Mouse (Mus musculus): ENCODE measurements around the gene Pzp.

DNA sequence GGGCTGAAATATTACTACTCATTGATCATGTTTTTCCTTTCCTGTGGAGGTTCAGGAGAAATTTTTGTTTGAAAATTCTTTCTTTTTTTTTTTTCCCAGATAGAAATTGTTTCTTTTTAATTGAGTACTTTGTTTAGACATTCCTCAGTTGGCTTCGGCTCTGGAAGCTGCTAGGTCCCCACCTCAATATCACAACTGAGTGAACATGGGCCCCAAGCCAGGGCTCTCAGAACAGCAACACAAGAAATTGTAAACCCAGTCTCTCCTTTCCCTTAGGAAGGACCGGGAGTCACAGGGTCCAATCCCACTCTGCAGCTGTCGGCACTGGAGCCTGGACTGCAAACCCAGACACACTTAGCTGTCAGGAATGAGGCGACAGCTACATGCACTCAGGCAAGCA is 2.0 kb upstream of the Pzp start:
- TF ChIP-seq CTCF (IDR thresholded peaks at IDR 0.05; ENCODE audit: borderline replicate concordance, extremely low read depth, insufficient read depth, insufficient read length): no peak
- TF ChIP-seq POLR2A (IDR thresholded peaks at IDR 0.05; ENCODE audit: borderline replicate concordance, extremely low read depth, insufficient read depth, insufficient read length, poor library complexity, severe bottlenecking): no peak
